Mouse (Mus musculus): ENCODE results near the gene Tpt1. TPM values are rescaled to one million over a fixed set of nuclear protein-coding genes. Genes with fewer than 3 reads are reported as not detected.

The Tpt1 gene
- 10,763 TPM for polyA plus RNA-seq (2014; fragmentation: Illumina TruSeq; extraction: RNeasy Lipid Tissue Mini Kit (QIAGEN cat#74804); ENCODE audit: low read depth, low replicate concordance)

GRCm38 (mm10) chr14:75844867-75845697, at the start of gene Tpt1:
Tpt1 (plus strand) TSS chr14:75845093.

Other genes with a start within 250 kb of the Tpt1 start
- not detected for gene Erich6b, start 202.8 kb upstream of the Tpt1 start, polyA plus RNA-seq (2014; fragmentation: Illumina TruSeq; extraction: RNeasy Lipid Tissue Mini Kit (QIAGEN cat#74804); ENCODE audit: low read depth, low replicate concordance)
- gene Cog3, start 90.6 kb upstream of the Tpt1 start, polyA plus RNA-seq (2014; fragmentation: Illumina TruSeq; extraction: RNeasy Lipid Tissue Mini Kit (QIAGEN cat#74804); ENCODE audit: low read depth, low replicate concordance), result 36.6 TPM
- gene Slc25a30, start 58.1 kb upstream of the Tpt1 start, polyA plus RNA-seq (2014; fragmentation: Illumina TruSeq; extraction: RNeasy Lipid Tissue Mini Kit (QIAGEN cat#74804); ENCODE audit: low read depth, low replicate concordance), result 100 TPM
- gene Kctd4, start 109.9 kb downstream of the Tpt1 start, polyA plus RNA-seq (2014; fragmentation: Illumina TruSeq; extraction: RNeasy Lipid Tissue Mini Kit (QIAGEN cat#74804); ENCODE audit: low read depth, low replicate concordance), result not detected
- gene Gtf2f2, start 165.8 kb downstream of the Tpt1 start, polyA plus RNA-seq (2014; fragmentation: Illumina TruSeq; extraction: RNeasy Lipid Tissue Mini Kit (QIAGEN cat#74804); ENCODE audit: low read depth, low replicate concordance), result 52.1 TPM